Mouse (Mus musculus) liver, postnatal 0 days (tissue): ENCODE measurements around the gene Gm16181.

Source experiments
- CTCF ChIP-seq: sonication (generic); IDR thresholded peaks from 2 replicates; pipeline ENCODE4 v1.5.1; 2016; ENCODE audit warnings: antibody characterized with exemption, low read depth
- EP300 ChIP-seq: IDR thresholded peaks from 2 replicates; pipeline ENCODE4 v1.6.1; 2016; ENCODE audit warnings: antibody characterized with exemption, low read depth, mild to moderate bottlenecking

- TF ChIP-seq CTCF, result no peak
- no peak for TF ChIP-seq EP300
These were observed 20.0 kb downstream of the Gm16181 start for GRCm38 (mm10) chr17:35240384-35241304.
